Mouse (Mus musculus): ENCODE measurements at regions not wholly inside any gene's neighbourhood (a gene's known extent, or its start where the extent isn't known, plus 50 kb on each side); places are given as distances from the start of the nearest gene placed in this dataset.

DNA sequence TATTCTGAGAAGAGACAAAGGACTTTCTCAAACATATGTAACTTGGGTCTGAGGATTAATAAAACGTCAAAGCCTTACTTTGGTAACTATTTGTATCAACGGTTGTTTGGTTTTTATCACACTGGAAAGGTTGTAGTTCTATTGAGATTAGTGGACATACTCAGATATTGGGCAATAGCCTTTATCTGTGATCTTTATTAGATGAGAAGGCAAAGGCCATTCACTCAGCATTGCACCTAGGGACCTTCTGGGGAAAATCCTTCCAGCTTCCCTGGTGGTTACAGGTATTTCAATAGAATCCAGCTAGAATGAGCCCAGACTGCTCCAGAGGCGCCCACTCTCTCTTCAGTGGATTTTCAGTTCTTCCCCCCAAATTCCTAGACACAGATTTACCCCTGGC is 89.6 kb upstream of the Ednrb start:
- no peak for TF ChIP-seq POLR2A (IDR thresholded peaks at IDR 0.05; ENCODE audit: insufficient read depth, low read length)
- TF ChIP-seq EP300 (IDR thresholded peaks at IDR 0.05; ENCODE audit: insufficient read depth, low read depth, low read length): no peak
